Mouse (Mus musculus): Measurements from ENCODE around the gene B3gnt9.

The B3gnt9 gene

DNA sequence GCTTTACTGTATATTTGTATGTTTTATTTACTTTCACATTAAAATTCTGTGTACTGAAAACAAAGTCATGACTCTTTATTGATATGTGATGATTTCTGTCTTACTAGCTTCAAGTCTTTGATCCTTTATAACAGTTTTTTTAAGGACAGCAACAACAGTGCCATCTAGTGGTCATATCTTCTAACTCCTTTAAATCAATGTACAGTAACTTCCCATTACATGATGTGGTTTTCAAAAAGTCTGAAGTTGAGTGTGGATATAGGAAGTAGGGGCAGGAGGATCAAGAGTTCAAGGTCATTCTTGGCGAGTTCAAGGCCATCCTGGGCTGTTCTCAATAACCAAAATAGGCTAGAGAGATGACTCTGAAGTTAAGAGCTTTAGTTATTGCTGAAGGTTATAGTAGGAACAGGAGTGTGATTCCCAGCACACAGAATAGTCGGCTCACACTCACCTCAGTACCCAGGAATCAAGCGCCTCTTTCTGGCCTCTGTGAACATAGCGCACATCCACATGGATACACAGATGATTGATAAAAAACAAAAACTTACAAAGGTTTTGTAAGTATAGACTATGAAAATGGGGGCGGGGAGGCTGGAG lies 36.9 kb downstream of the B3gnt9 start:
- in situ Hi-C loops (cut with MboI), result no loop called here

DNA sequence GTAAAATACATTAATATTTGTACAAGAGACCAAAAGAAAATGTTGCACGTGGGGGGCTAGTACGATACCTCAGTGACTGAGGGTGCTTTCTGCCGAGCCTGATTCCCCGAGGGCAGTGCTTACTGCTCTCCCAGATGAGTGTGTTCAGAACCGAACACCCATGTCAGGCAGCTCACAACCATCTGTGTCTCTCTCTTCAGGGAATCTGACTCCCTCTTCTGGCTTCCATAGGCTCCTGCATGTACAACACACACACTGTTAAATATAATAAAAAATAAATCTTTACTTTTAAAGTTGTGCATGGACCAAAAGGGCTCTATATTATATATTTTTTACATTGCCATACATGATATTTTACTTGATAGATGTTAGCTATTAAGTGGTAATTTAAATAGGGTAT lies 40.8 kb downstream of the B3gnt9 start:
- in situ Hi-C loops (cut with MboI), result no loop called here

- in situ Hi-C loops (cut with MboI), result no loop called here
Observed at GRCm38 (mm10) chr8:105209153-105210110, 45.5 kb downstream of the B3gnt9 start.

DNA sequence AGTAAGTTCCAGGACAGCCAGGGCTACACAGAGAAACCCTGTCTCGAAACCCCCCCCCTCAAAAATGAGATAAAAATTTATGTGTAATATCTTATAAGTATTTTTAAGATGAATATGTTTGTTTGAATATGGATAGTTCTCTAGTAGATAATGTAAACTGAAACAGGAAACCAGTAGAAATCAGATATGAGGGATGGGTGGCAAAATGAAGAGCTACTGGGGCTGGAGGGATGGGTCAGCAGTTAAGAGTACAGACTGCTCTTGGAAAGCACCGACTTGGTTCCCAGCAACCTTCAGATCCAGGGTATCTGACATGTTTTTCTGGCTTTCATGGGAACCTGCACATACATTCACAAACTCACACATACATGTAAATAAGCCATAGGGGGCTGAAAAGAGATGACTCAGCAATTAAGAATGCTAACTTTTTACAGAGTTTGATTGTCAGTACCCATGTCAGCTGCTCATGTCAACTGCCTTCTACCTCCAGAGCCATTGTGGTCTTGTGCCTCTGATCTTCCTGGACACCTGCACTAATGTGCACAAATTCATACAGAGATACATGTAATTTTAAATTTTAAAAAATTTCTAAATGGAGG lies 47.2 kb downstream of the B3gnt9 start:
- in situ Hi-C loops (cut with MboI), result no loop called here

GRCm38 (mm10) chr8:105206766-105207275 lies 48.1 kb downstream of the B3gnt9 start:
- in situ Hi-C loops (cut with MboI), result no loop called here

GRCm38 (mm10) chr8:105205748-105206147 lies 49.2 kb downstream of the B3gnt9 start:
- in situ Hi-C loops (cut with MboI), result no loop called here

All from mature B cell (primary cell).